ENCODE assay signal across 9 mouse cellular contexts in genomic region chr7:27552070-27552469, GRCm38 (mm10). TPM values are rescaled to one million over a fixed set of nuclear protein-coding genes. Genes with fewer than 3 reads are reported as not detected.
DNase-seq lines count a peak whose midpoint lies in the region; ATAC-seq and TF ChIP-seq lines count a peak whose summit lies in the region.
"Had no signal": no experiment of that assay in that cellular context is flagged by ENCODE, and none has a peak within 500 bp of the region (broad histone marks: within the 10 kb centered on the region; RNA-seq: fewer than 3 reads in every experiment).

No protein-coding gene starts in this region.

- H3K36me3 ChIP-seq in lung, embryonic 14.5 days (ENCODE audit: insufficient read depth) = peaks cover 18% of the 10 kb centered on the region; the same call in 1 of the 2 replicates
- peaks cover 14% of the 10 kb centered on the region for H3K36me3 ChIP-seq in forebrain, embryonic 13.5 days (ENCODE audit: poor library complexity, severe bottlenecking)
- peaks cover 10% of the 10 kb centered on the region for H3K36me3 ChIP-seq in limb, embryonic 15.5 days
- H3K36me3 ChIP-seq in splenic B cell, adult 2 months (ENCODE audit: control insufficient read depth, insufficient read depth, low read length, poor library complexity, severe bottlenecking) = no peaks in the 10 kb centered on the region

- no peaks in the 10 kb centered on the region for H3K9me3 ChIP-seq in lung, embryonic 14.5 days (ENCODE audit: low read depth, low read length)
- no peaks in the 10 kb centered on the region for H3K9me3 ChIP-seq in forebrain, embryonic 13.5 days (replicated peaks)
- H3K9me3 ChIP-seq in limb, embryonic 15.5 days = no peaks in the 10 kb centered on the region

- 47% methylated on average over 5 of the region's 5 CpGs for WGBS in lung, embryonic 14.5 days
- whole genome bisulfite sequencing in forebrain, embryonic 13.5 days = 58% methylated on average over 5 of the region's 5 CpGs
- WGBS in limb, embryonic 15.5 days = 45% methylated on average over 5 of the region's 5 CpGs

- H3K4me2 ChIP-seq in lung, embryonic 14.5 days = peak overlapping the region; percentile 85
- H3K4me2 ChIP-seq in forebrain, embryonic 13.5 days = peak overlapping the region; percentile 86
- peak overlapping the region; percentile 72 for H3K4me2 ChIP-seq in limb, embryonic 15.5 days

- peak overlapping the region; percentile 85 for H3K4me3 ChIP-seq in lung, embryonic 14.5 days (ENCODE audit: low read depth, low read length)
- peak overlapping the region; percentile 81 for H3K4me3 ChIP-seq in forebrain, embryonic 13.5 days
- peak overlapping the region; percentile 82 for H3K4me3 ChIP-seq in limb, embryonic 15.5 days

- ATAC-seq in lung, embryonic 14.5 days (ENCODE audit: insufficient read depth) = no peak
- no peak for ATAC-seq in forebrain, embryonic 13.5 days
- no peak for ATAC-seq in limb, embryonic 15.5 days (ENCODE audit: insufficient number of reproducible peaks, low FRiP score, low TSS enrichment, low read depth)

- no peaks in the 10 kb centered on the region for H3K27me3 ChIP-seq in lung, embryonic 14.5 days (ENCODE audit: insufficient read depth, low read length)
- H3K27me3 ChIP-seq in forebrain, embryonic 13.5 days = no peaks in the 10 kb centered on the region
- H3K27me3 ChIP-seq in limb, embryonic 15.5 days = no peaks in the 10 kb centered on the region
- no peaks in the 10 kb centered on the region for H3K27me3 ChIP-seq in splenic B cell, adult 2 months (ENCODE audit: control insufficient read depth, insufficient read depth, low read length, poor library complexity, severe bottlenecking)

- peak overlapping the region; percentile 51 for H3K9ac ChIP-seq in lung, embryonic 14.5 days
- H3K9ac ChIP-seq in forebrain, embryonic 13.5 days = peak overlapping the region; percentile 80; the same call in 1 of the 2 replicates
- no peak overlapping the region for H3K9ac ChIP-seq in limb, embryonic 15.5 days

- no peak for DNase-seq in lung, embryonic 14.5 days
- no peak for DNase-seq in lung, postnatal 14 days
- DNase-seq in splenic B cell, adult 2 months (ENCODE audit: low read depth, low spot score) = peak; percentile 52
- DNase-seq in thymus, postnatal 36 days = no peak
- no peak for DNase-seq in embryo, embryonic 11 days
- no peak for DNase-seq in cerebellum, postnatal 4 days (ENCODE audit: low spot score in 2 of 2)
- DNase-seq: gastrocnemius, postnatal 14 days had no signal

- TF ChIP-seq CTCF in lung, embryonic 14.5 days (IDR thresholded peaks at IDR 0.05; ENCODE audit: low read depth) = no peak

- H3K4me1 ChIP-seq in lung, embryonic 14.5 days (ENCODE audit: insufficient read depth) = no peaks in the 10 kb centered on the region
- peaks cover 25% of the 10 kb centered on the region for H3K4me1 ChIP-seq in forebrain, embryonic 13.5 days
- H3K4me1 ChIP-seq in limb, embryonic 15.5 days = peaks cover 17% of the 10 kb centered on the region

- H3K27ac ChIP-seq in lung, embryonic 14.5 days (ENCODE audit: low read depth) = no peak overlapping the region
- H3K27ac ChIP-seq in forebrain, embryonic 13.5 days = no peak overlapping the region
- H3K27ac ChIP-seq in limb, embryonic 15.5 days = no peak overlapping the region; the same call in 1 of the 2 replicates

RNA-seq across cellular contexts. Expression of gene Pld3, which starts 0.9 kb away (rescaled TPM):
- 56.7 and 57.4 TPM in 2 replicates for polyA plus RNA-seq in lung, embryonic 14.5 days (2014; fragmentation: Nextera tagmentation; extraction: Ambion mirVana)
- 68.2 and 72.8 TPM in 2 replicates for polyA plus RNA-seq in forebrain, embryonic 13.5 days (2015; fragmentation: Nextera tagmentation; extraction: Ambion mirVana)
- 134 and 140 TPM in 2 replicates for polyA plus RNA-seq in limb, embryonic 15.5 days (2015; fragmentation: Nextera tagmentation; extraction: Ambion mirVana)

RNA-seq across cellular contexts. Expression of gene 2310022A10Rik, which starts 1.0 kb away (rescaled TPM):
- polyA plus RNA-seq in lung, embryonic 14.5 days (2014; fragmentation: Nextera tagmentation; extraction: Ambion mirVana) = 20.6 and 25.4 TPM in 2 replicates
- polyA plus RNA-seq in forebrain, embryonic 13.5 days (2015; fragmentation: Nextera tagmentation; extraction: Ambion mirVana) = 35.1 and 36.5 TPM in 2 replicates
- polyA plus RNA-seq in limb, embryonic 15.5 days (2015; fragmentation: Nextera tagmentation; extraction: Ambion mirVana) = 32.9 and 39.3 TPM in 2 replicates

RNA-seq across cellular contexts. Expression of gene Hipk4, which starts 29.0 kb away (rescaled TPM):
- polyA plus RNA-seq in lung, embryonic 14.5 days (2014; fragmentation: Nextera tagmentation; extraction: Ambion mirVana) = 0.95 and 1.0 TPM in 2 replicates
- 0.50 and 0.56 TPM in 2 replicates for polyA plus RNA-seq in forebrain, embryonic 13.5 days (2015; fragmentation: Nextera tagmentation; extraction: Ambion mirVana)
- 0.65 and 0.68 TPM in 2 replicates for polyA plus RNA-seq in limb, embryonic 15.5 days (2015; fragmentation: Nextera tagmentation; extraction: Ambion mirVana)

RNA-seq across cellular contexts. Expression of gene Akt2, which starts 39.3 kb away (rescaled TPM):
- 92.6 and 98.9 TPM in 2 replicates for polyA plus RNA-seq in lung, embryonic 14.5 days (2014; fragmentation: Nextera tagmentation; extraction: Ambion mirVana)
- 75.2 and 82.2 TPM in 2 replicates for polyA plus RNA-seq in forebrain, embryonic 13.5 days (2015; fragmentation: Nextera tagmentation; extraction: Ambion mirVana)
- 108 and 127 TPM in 2 replicates for polyA plus RNA-seq in limb, embryonic 15.5 days (2015; fragmentation: Nextera tagmentation; extraction: Ambion mirVana)

RNA-seq across cellular contexts. Expression of gene Prx, which starts 52.9 kb away (rescaled TPM):
- polyA plus RNA-seq in lung, embryonic 14.5 days (2014; fragmentation: Nextera tagmentation; extraction: Ambion mirVana) = 2.5 and 2.9 TPM in 2 replicates
- 1.5 and 1.8 TPM in 2 replicates for polyA plus RNA-seq in forebrain, embryonic 13.5 days (2015; fragmentation: Nextera tagmentation; extraction: Ambion mirVana)
- polyA plus RNA-seq in limb, embryonic 15.5 days (2015; fragmentation: Nextera tagmentation; extraction: Ambion mirVana) = 5.2 and 6.5 TPM in 2 replicates
